Mouse (Mus musculus): Measurements from ENCODE around the gene Moap1. TPM values are rescaled to one million over a fixed set of nuclear protein-coding genes. Genes with fewer than 3 reads are reported as not detected.

Gene Moap1
- polyA plus RNA-seq, 1 experiment: 8.8 TPM

DNA sequence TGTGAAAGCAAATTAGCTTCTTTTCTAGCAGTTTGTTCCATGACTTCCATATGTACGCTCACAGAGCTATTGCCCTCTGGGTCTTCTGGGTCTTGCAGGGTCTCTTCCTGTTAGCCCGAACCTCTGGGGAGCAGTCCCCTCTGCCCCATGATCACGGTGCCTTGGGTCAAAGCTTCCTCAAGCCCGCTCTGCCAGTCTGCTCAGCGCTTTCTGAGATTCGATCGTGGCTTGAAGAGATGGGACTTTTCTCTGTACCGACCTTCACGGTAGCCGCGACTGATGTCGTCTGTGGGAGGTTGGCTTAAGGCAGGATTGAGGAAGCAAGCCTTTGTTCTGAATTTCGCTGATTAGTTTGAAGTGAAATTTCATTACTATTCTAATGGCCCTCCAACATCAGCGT, 32.6 kb upstream of the Moap1 start:
- peaks cover 2% of the 10 kb centered on the region for H3K36me3 ChIP-seq (ENCODE audit: control insufficient read depth, insufficient read depth, low read length)
- H3K27me3 ChIP-seq (ENCODE audit: control insufficient read depth, insufficient read depth, low read length): no peaks in the 10 kb centered on the region

DNA sequence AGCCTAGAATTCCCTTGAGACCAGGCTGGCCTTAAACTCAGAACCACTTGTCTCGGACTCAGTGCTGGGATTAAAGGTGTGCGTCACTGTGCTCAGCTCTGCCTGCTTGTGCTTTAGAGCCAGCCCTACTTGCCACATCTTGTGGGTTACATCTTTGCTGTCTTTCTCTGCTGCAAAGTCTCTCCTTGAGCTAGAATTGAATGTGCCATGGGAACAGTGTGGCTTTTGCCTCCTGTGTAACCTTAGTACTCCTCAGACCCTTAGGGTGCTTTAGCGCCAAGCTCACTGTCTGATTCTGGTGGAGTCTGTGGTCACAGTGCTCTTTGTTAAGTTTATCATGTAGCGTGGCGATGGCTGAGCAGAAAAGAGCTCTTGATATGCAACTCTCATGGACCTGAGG, 29.2 kb upstream of the Moap1 start:
- peaks cover 5% of the 10 kb centered on the region for H3K36me3 ChIP-seq (ENCODE audit: control insufficient read depth, insufficient read depth, low read length)
- no peaks in the 10 kb centered on the region for H3K4me1 ChIP-seq (ENCODE audit: control insufficient read depth, insufficient read depth, low read length)
- H3K27me3 ChIP-seq (ENCODE audit: control insufficient read depth, insufficient read depth, low read length): no peaks in the 10 kb centered on the region
- TF ChIP-seq CTCF (IDR thresholded peaks at IDR 0.05; ENCODE audit: control insufficient read depth, insufficient read depth, insufficient replicate concordance, low read depth, low read length): no peak
- no peak for TF ChIP-seq POLR2A (IDR thresholded peaks at IDR 0.05; ENCODE audit: control insufficient read depth, low read depth, low read length)
- H3K4me3 ChIP-seq (ENCODE audit: control insufficient read depth, low read depth, low read length): no peak overlapping the region
- no peak overlapping the region for H3K27ac ChIP-seq (ENCODE audit: control insufficient read depth, insufficient read depth, low read depth, low read length)

More for the DNA sequence above, 32.6 kb upstream of the Moap1 start:
- Histone ChIP-seq H3K4me3 (ENCODE audit: control insufficient read depth, low read depth, low read length) (no peak overlapping the region), H3K27ac (ENCODE audit: control insufficient read depth, insufficient read depth, low read depth, low read length) (no peak overlapping the region), H3K4me1 (ENCODE audit: control insufficient read depth, insufficient read depth, low read length) (no peaks in the 10 kb centered on the region)
- TF ChIP-seq CTCF (IDR thresholded peaks at IDR 0.05; ENCODE audit: control insufficient read depth, insufficient read depth, insufficient replicate concordance, low read depth, low read length) (no peak), POLR2A (IDR thresholded peaks at IDR 0.05; ENCODE audit: control insufficient read depth, low read depth, low read length) (no peak)

DNA sequence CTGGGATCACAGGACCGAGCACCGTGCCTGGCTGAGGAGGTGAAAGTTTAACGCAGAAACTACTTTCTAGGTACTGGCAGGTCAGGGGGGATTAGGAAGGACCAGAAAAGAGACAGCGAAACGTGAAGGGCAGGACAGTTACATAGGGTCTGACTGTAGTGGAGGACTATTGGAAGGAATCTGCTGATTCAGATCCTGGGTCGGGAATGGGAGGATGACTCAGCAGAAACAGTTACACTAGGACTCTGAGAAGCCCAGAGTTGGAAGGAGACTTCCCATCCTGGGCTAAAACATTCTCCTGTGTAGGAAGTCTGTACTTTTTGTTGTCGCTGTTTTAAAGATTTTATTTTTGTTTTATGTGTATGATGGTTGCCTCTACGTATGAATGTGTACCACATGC, 28.1 kb upstream of the Moap1 start:
- peaks cover 5% of the 10 kb centered on the region for H3K36me3 ChIP-seq (ENCODE audit: control insufficient read depth, insufficient read depth, low read length)

DNA sequence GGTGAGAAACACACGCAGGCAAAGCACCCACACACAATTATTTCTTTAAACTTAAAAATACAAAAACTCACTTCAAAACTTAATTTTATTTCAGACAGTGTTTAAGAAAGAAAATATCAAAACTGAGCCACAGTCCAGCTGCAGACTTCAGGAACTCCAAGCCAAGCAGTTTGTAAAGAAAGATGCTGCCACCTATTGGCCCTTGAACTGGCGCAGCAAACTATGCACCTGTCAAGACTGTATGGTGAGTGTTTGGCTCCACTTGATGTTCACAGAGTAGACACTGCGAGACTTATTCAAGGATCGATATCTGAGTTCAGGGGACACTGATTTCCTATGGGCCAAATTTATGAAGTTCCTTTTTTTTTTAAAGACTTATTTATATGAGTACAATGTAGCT, 25.5 kb upstream of the Moap1 start:
- Histone ChIP-seq H3K27ac (ENCODE audit: control insufficient read depth, insufficient read depth, low read depth, low read length) (no peak overlapping the region), H3K36me3 (ENCODE audit: control insufficient read depth, insufficient read depth, low read length) (peaks cover 4% of the 10 kb centered on the region), H3K4me3 (ENCODE audit: control insufficient read depth, low read depth, low read length) (no peak overlapping the region), H3K27me3 (ENCODE audit: control insufficient read depth, insufficient read depth, low read length) (no peaks in the 10 kb centered on the region), H3K4me1 (ENCODE audit: control insufficient read depth, insufficient read depth, low read length) (no peaks in the 10 kb centered on the region)
- TF ChIP-seq CTCF (IDR thresholded peaks at IDR 0.05; ENCODE audit: control insufficient read depth, insufficient read depth, insufficient replicate concordance, low read depth, low read length): no peak
- no peak for TF ChIP-seq POLR2A (IDR thresholded peaks at IDR 0.05; ENCODE audit: control insufficient read depth, low read depth, low read length)

More for the DNA sequence above, 28.1 kb upstream of the Moap1 start:
- TF ChIP-seq CTCF (IDR thresholded peaks at IDR 0.05; ENCODE audit: control insufficient read depth, insufficient read depth, insufficient replicate concordance, low read depth, low read length): no peak
- no peak for TF ChIP-seq POLR2A (IDR thresholded peaks at IDR 0.05; ENCODE audit: control insufficient read depth, low read depth, low read length)
- Histone ChIP-seq H3K4me3 (ENCODE audit: control insufficient read depth, low read depth, low read length) (no peak overlapping the region), H3K27ac (ENCODE audit: control insufficient read depth, insufficient read depth, low read depth, low read length) (no peak overlapping the region), H3K27me3 (ENCODE audit: control insufficient read depth, insufficient read depth, low read length) (no peaks in the 10 kb centered on the region), H3K4me1 (ENCODE audit: control insufficient read depth, insufficient read depth, low read length) (no peaks in the 10 kb centered on the region)

DNA sequence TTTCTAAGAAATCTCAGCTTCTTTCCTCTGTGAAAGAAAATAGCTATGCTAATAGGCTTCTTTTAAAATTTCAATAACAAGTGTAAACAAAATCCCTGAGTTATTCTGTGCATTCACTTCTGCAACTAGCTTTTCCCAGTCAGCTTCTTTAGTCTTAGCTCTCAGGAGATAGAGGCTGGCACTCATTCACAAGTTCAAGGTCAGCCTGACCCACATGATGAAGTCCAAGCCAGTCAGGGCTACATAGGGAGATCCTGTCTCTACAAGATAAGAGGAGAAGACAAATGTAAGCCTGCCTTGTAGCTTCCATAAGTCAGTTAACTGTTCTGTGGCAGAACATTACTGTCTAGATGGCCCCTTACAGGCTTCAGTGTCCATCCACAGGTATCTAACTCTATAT, 20.2 kb upstream of the Moap1 start:
- Histone ChIP-seq H3K27ac (ENCODE audit: control insufficient read depth, insufficient read depth, low read depth, low read length) (no peak overlapping the region), H3K4me3 (ENCODE audit: control insufficient read depth, low read depth, low read length) (no peak overlapping the region), H3K4me1 (ENCODE audit: control insufficient read depth, insufficient read depth, low read length) (peaks cover 3% of the 10 kb centered on the region), H3K36me3 (ENCODE audit: control insufficient read depth, insufficient read depth, low read length) (peaks cover 10% of the 10 kb centered on the region), H3K27me3 (ENCODE audit: control insufficient read depth, insufficient read depth, low read length) (no peaks in the 10 kb centered on the region)
- TF ChIP-seq CTCF (IDR thresholded peaks at IDR 0.05; ENCODE audit: control insufficient read depth, insufficient read depth, insufficient replicate concordance, low read depth, low read length) (no peak), POLR2A (IDR thresholded peaks at IDR 0.05; ENCODE audit: control insufficient read depth, low read depth, low read length) (no peak)

DNA sequence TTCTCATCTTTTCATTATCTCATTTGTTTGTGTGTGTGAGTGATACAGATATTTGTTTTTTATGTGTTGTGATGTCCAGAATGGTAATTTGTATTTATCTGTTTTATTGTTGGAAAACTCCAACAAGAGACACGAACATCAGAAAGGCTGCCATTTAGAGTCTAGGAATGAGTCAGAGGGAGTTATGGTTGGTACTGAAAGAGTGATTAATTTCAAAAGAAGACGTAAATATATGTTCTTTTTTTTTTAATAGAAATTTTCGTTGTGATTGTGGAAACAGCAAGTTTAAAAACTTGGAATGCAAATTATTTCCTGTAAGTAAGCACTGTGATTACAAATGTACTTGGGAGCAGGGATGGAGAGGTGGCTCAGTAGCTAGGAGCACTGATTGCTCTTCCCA, 18.2 kb upstream of the Moap1 start:
- peaks cover 3% of the 10 kb centered on the region for H3K4me1 ChIP-seq (ENCODE audit: control insufficient read depth, insufficient read depth, low read length)
- H3K4me3 ChIP-seq (ENCODE audit: control insufficient read depth, low read depth, low read length): no peak overlapping the region
- TF ChIP-seq CTCF (IDR thresholded peaks at IDR 0.05; ENCODE audit: control insufficient read depth, insufficient read depth, insufficient replicate concordance, low read depth, low read length) (no peak), POLR2A (IDR thresholded peaks at IDR 0.05; ENCODE audit: control insufficient read depth, low read depth, low read length) (no peak)
- H3K27ac ChIP-seq (ENCODE audit: control insufficient read depth, insufficient read depth, low read depth, low read length): no peak overlapping the region
- H3K27me3 ChIP-seq (ENCODE audit: control insufficient read depth, insufficient read depth, low read length): no peaks in the 10 kb centered on the region
- H3K36me3 ChIP-seq (ENCODE audit: control insufficient read depth, insufficient read depth, low read length): peaks cover 7% of the 10 kb centered on the region

DNA sequence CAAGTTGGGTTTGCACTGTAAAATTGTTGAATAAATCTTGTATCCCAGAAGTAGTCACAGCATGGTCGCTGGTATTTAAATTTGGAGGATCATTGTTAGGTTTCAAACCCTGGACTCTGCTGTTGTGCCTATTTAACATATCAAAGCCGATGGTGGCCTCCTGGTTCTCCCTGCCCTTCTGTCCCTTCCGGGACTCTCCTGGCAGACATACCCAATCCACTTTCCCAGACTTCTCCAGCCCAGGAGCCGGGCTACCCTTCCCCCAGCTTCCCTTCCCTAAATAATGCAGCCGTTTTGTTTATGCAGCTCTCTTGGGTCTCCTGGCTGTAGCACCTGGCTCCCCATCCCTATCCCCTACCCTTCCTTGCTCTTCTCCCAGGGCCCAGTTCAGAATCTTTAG, 15.5 kb upstream of the Moap1 start:
- Histone ChIP-seq H3K36me3 (ENCODE audit: control insufficient read depth, insufficient read depth, low read length) (peaks cover 6% of the 10 kb centered on the region), H3K4me3 (ENCODE audit: control insufficient read depth, low read depth, low read length) (peak overlapping the region; percentile 94), H3K27ac (ENCODE audit: control insufficient read depth, insufficient read depth, low read depth, low read length) (peak overlapping the region; percentile 92), H3K27me3 (ENCODE audit: control insufficient read depth, insufficient read depth, low read length) (no peaks in the 10 kb centered on the region), H3K4me1 (ENCODE audit: control insufficient read depth, insufficient read depth, low read length) (peaks cover 3% of the 10 kb centered on the region)
- TF ChIP-seq CTCF (IDR thresholded peaks at IDR 0.05; ENCODE audit: control insufficient read depth, insufficient read depth, insufficient replicate concordance, low read depth, low read length) (no peak), POLR2A (IDR thresholded peaks at IDR 0.05; ENCODE audit: control insufficient read depth, low read depth, low read length) (no peak)

DNA sequence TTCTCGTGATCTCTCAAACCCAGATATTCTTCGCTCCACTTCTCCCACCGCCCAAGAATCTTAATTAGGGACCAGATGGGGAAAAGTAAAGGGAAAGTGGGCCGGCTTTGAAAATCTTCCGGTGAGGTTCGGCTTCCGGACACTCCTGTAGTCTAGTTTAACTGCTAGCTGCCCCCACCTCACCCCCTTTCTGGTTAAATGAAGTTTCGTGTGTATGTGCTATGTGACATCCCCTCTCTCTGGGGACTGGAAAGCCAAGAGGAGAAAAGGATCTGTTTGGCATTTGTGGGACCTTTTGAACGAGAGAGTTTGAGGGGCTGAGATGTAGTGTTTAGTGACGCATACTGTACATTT, 14.9 kb upstream of the Moap1 start, which contains the start of gene Gm20604:
Gene Gm20604 (minus strand): TSS at position 270 of the 354 bp plus-strand sequence.
- peaks cover 6% of the 10 kb centered on the region for H3K36me3 ChIP-seq (ENCODE audit: control insufficient read depth, insufficient read depth, low read length)

More for the DNA sequence above, 14.9 kb upstream of the Moap1 start, which contains the start of gene Gm20604:
- Histone ChIP-seq H3K4me1 (ENCODE audit: control insufficient read depth, insufficient read depth, low read length) (peaks cover 3% of the 10 kb centered on the region), H3K4me3 (ENCODE audit: control insufficient read depth, low read depth, low read length) (peak within 1 kb of the TSS; percentile 94), H3K27me3 (ENCODE audit: control insufficient read depth, insufficient read depth, low read length) (no peaks in the 10 kb centered on the region), H3K27ac (ENCODE audit: control insufficient read depth, insufficient read depth, low read depth, low read length) (peak within 1 kb of the TSS; percentile 92)
- TF ChIP-seq POLR2A (IDR thresholded peaks at IDR 0.05; ENCODE audit: control insufficient read depth, low read depth, low read length) (no peak), CTCF (IDR thresholded peaks at IDR 0.05; ENCODE audit: control insufficient read depth, insufficient read depth, insufficient replicate concordance, low read depth, low read length) (no peak)
